Mouse (Mus musculus) cerebellum, adult 2 months (tissue): Measurements from ENCODE around the gene Ctdnep1. TPM values are rescaled to one million over a fixed set of nuclear protein-coding genes. Genes with fewer than 3 reads are reported as not detected.

Experiments used
- DNase-seq, 2 experiments: peaks; one replicate each; pipeline ENCODE4 v3.0.0; 2021
- H3K27ac ChIP-seq: fragments of 200-500 bp; 2 replicates; pipeline ENCODE4 v1.5.1; 2012; ENCODE audit warnings: low read length, control low read depth, inconsistent platforms; ENCODE audit not compliant: insufficient read depth
- H3K27me3 ChIP-seq: fragments of 200-500 bp; 2 replicates; pipeline ENCODE4 v1.6.1; 2012; ENCODE audit warnings: inconsistent platforms, mild to moderate bottlenecking, low read length, moderate library complexity; ENCODE audit not compliant: control insufficient read depth, insufficient read depth
- H3K4me1 ChIP-seq: fragments of 200-500 bp; 2 replicates; pipeline ENCODE4 v1.6.1; 2011; ENCODE audit warnings: low read length; ENCODE audit not compliant: control insufficient read depth, insufficient read depth
- H3K4me3 ChIP-seq: fragments of 200-500 bp; replicated peaks from 2 replicates; pipeline ENCODE3; 2011; ENCODE audit warnings: mild to moderate bottlenecking, low read depth, low read length, control low read depth; ENCODE audit not compliant: insufficient read depth
- CTCF ChIP-seq: fragments of 200-500 bp; IDR thresholded peaks from 2 replicates; pipeline ENCODE4 v1.5.1; 2011; ENCODE audit warnings: low read depth, mild to moderate bottlenecking, control low read depth, low read length, moderate library complexity, borderline replicate concordance; ENCODE audit not compliant: insufficient read depth
- POLR2A ChIP-seq: fragments of 200-500 bp; IDR thresholded peaks from 2 replicates; pipeline ENCODE4 v1.6.1; 2011; ENCODE audit warnings: low read length, control low read depth, borderline replicate concordance; ENCODE audit not compliant: insufficient read depth
- WGBS: fragments of 180-500 bp; shearing (Covaris S2); methylation state at CpG from one replicate; pipeline ENCODE4 v1.1.7; 2018; 5-methylcytosine and 5-hydroxymethylcytosine counted together
- polyA plus RNA-seq: library from polyadenylated mRNA; depleted of rRNA; stranded (reverse); fragments of >200 nt; gene quantifications from 2 replicates; pipeline ENCODE4 v1.2.3, GENCODE M21; 2012

The Ctdnep1 gene
- polyA plus RNA-seq, 1 experiment = 108 TPM

DNA sequence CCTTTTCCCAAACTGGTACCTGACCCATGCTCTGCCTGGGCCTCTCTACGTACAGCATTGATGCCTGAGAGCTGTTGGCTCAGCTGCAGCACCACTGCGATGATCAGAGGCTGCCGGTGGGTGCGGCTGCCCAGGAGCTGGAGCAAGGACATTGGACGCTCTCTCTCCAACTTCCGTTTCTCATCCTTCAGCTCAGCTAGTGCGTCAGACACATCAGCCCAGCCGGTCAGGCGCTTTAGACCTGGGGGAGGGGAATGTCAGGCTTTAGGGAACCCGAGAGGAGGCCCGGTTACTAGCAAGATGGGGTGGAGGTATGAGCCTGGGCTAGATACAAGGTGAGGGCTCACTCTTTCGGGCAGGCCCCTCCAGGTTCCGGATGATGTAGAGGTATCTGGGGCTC lies 35.7 kb upstream of the Ctdnep1 start:
- Histone ChIP-seq H3K27ac (no peak overlapping the region), H3K27me3 (peaks cover 2% of the 10 kb centered on the region; the same call in 1 of the 2 replicates), H3K4me1 (peaks cover 4% of the 10 kb centered on the region; the same call in 1 of the 2 replicates), H3K4me3 (no peak overlapping the region)
- DNase-seq = no peak
- 83% methylated on average over 13 of the region's 13 CpGs for WGBS
- TF ChIP-seq POLR2A (no peak), CTCF (no peak)

DNA sequence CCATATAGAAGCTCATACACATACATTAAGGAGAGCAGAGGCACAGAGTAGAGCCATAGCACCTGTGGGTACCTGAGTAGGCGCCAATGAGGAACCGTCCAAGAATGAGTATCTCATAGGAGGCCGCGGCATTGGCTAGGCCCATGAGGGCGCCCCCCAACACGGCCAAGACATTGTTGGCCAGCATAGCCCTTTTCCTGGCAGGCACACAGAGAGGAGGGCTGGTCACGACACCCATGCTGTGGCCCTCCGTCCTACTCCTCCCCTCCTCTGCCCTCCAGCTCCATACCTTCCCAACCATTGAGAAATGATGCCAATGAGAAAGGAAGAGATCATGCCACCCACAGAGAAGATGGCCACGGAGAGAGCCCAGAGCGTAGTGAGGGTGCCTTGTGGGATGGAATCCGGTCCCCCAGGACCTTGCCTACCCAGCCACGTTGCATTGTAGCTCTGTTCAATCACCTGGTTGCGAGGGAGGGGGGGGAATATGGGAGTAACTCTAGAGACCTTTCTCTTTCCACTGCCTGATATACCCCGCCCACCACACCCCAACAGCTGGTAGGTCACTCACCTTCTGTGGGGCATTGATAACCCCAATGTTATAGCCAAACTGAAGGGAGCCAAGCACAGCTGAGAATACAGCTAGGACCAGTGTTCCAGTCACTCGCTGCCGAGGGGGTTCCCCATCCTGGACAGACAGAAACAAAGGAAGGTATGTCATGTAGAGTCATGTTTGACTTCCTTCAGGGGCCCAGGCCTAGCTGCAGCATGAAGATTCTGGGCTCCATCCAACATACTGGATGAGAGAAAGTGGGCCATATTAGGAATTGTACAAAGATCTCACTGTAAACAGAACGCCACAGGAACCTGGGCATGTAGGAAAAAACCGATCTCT lies 34.7 kb upstream of the Ctdnep1 start:
- Histone ChIP-seq H3K27ac (no peak overlapping the region), H3K4me1 (no peaks in the 10 kb centered on the region), H3K27me3 (peaks cover 2% of the 10 kb centered on the region; the same call in 1 of the 2 replicates), H3K4me3 (no peak overlapping the region)
- TF ChIP-seq POLR2A (no peak), CTCF (no peak)
- no peak for DNase-seq
- WGBS = 70% methylated on average over 18 of the region's 18 CpGs

DNA sequence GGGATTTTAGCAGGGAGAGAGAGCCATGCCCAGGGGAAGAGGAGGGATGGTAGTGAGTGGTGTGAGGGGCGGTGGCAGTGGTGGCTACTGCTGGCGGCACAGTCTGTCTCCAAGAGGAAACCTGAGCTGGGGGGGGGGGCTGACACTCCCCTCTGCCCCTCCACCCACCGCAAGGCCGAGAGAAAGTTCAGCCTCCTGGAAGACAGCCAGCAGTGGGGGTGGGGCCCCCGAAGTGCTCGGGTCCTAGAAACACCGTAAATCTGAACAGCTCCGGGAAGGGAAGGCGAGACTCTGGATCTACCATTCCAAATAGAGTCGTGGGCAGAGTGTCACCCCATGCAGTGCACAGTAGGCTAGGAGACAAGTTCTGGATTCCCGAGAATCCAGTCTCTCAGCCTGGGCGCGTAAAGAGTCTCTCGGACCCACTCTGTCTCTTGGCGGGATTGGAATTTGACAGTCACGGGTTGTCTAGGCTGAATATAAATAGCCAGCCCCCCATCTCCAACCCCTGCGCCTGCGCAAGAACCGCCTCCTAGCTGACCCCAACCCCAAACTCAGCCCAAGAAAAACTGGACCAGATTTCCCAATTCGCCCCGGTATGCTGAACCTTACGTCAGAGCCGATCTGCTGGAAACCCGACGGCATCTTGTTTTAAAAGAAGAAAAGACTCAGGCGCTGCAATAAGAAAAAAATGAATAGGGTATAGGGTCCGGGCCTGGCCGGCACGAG lies 33.5 kb upstream of the Ctdnep1 start:
- WGBS = 12% methylated on average over 29 of the region's 29 CpGs
- no peak overlapping the region for H3K27ac ChIP-seq
- peak overlapping the region; percentile 25 for H3K4me3 ChIP-seq
- peaks cover 2% of the 10 kb centered on the region; the same call in 1 of the 2 replicates for H3K27me3 ChIP-seq
- H3K4me1 ChIP-seq = no peaks in the 10 kb centered on the region
- TF ChIP-seq CTCF (no peak), POLR2A (no peak)
- no peak for DNase-seq

DNA sequence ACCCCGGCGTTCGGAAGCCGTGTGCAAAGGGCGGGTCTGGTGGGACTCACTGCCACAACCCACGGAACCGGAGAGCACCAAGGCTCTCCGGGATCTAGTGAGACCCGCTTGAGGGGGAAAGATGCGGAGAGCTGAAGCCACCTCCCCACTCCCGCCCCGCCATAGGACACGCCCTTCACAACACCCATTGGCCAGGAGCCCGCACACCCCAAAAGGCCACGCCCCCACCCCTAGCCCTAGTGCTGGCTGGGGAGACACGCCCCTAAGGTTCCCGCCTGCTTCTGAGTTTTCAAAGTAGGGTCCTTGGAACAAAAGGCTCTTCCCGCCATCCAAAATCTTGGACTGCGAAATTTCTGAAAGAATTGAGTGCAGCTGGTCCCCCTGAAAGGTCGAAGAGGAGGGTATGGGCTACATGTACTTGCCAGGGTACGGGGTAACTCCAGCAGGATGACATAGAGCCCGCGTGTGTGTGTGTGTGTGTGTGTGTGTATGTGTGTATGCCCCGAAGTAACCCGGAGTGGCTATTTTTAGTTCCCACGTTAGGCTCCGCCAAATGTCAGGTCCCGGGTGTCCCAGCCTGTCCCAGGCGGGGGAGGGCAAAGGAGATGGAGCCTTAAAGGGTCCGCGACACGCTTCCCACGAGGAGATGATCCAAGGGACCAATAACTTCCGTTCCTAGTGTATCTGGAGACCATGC lies 32.7 kb upstream of the Ctdnep1 start, which contains the start of gene Slc2a4:
Gene Slc2a4 (minus strand): TSS at position 123 of the 697 bp plus-strand sequence.
- no peak within 1 kb of the TSS for H3K27ac ChIP-seq
- no peak for TF ChIP-seq POLR2A
- no peak for TF ChIP-seq CTCF
- peak; percentile 54 to 57 for DNase-seq
- H3K27me3 ChIP-seq = peaks cover 2% of the 10 kb centered on the region; the same call in 1 of the 2 replicates
- under 1% methylated on average over 34 of the region's 34 CpGs for WGBS
- H3K4me1 ChIP-seq = no peaks in the 10 kb centered on the region
- peak within 1 kb of the TSS; percentile 27 for H3K4me3 ChIP-seq

DNA sequence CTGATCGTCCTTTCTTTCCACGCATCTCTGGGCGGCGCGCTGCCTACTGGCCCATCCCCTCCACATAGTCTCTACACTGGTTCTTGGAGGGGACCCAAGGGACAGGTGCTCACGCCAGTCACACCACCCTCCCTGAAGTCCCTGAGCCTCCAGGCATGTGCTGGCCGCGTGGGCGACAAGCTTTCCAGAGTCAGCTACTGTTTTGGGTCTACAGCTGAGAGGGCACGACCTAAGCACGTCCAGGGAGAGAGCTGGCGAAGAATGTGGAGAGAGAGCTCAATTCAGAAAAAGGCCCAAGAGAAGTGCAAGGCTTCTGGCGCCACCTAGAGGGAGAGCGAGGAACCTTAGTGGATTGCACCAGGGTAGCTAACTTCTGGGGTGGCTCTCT lies 32.2 kb upstream of the Ctdnep1 start:
- no peak overlapping the region for H3K27ac ChIP-seq
- H3K4me1 ChIP-seq = no peaks in the 10 kb centered on the region
- TF ChIP-seq POLR2A = no peak
- TF ChIP-seq CTCF = peak; percentile 93
- WGBS = under 1% methylated on average over 14 of the region's 14 CpGs
- peaks cover 2% of the 10 kb centered on the region; the same call in 1 of the 2 replicates for H3K27me3 ChIP-seq
- DNase-seq = peak; percentile 73 to 82
- peak overlapping the region; percentile 8 for H3K4me3 ChIP-seq

DNA sequence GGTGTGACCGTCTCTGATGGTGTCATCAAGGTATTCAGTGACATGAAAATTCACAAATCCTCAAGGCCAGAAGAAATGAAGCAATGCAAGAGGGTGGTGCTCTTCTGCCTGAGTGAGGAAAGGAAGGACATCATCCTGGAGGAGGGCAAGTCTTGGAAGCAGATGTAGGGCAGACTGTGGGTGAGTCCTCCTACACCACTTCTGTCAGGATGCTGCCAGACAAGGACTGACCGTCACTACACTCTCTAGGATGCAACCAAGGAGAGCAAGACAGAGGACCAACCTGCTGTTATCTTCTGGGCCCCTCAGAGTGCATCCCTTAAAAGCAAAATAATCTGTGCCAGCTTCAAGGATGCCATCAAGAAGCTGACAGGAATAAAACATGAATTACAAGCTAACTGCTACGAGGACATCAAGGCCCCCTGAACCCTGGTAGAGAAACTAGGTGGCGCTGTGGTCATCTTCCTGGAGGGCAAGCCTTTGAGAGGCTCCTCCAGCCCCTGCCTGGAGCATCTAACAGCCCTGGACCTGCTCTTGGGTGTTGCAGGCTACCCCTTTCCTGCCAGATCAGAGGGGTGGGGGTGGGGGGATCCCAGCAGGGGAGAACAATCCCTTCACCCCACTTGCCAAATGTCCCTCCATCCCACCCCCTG lies 30.0 kb upstream of the Ctdnep1 start:
- no peak for TF ChIP-seq POLR2A
- no peak for TF ChIP-seq CTCF
- H3K27me3 ChIP-seq = peaks cover 2% of the 10 kb centered on the region; the same call in 1 of the 2 replicates
- WGBS = 49% methylated on average over 4 of the region's 4 CpGs
- no peak for DNase-seq
- H3K27ac ChIP-seq = no peak overlapping the region
- no peaks in the 10 kb centered on the region for H3K4me1 ChIP-seq
- no peak overlapping the region for H3K4me3 ChIP-seq

DNA sequence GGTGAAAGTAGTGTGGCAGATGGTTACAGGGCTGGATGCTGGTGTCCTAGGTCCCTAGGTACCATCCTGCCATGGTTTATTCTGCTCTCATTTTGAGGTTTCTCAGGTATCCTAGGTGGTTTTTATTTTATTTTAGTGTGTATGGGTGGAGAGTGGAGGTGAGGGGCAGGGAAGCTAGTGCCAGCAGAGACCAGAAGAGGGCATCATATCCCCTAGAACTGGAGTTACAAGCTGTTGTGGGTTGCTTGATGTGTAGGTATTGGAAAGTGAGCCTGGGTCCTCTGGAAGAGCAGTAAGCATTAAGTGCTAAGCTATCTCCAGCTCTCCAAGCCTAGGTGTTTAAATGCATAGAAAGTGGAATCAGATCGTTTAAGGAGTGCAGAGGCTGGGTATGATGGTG lies 28.7 kb upstream of the Ctdnep1 start:
- no peak for DNase-seq
- WGBS = 38% methylated on average over 1 of the region's 1 CpGs
- no peak overlapping the region for H3K4me3 ChIP-seq
- no peak overlapping the region for H3K27ac ChIP-seq
- TF ChIP-seq CTCF = no peak
- TF ChIP-seq POLR2A = no peak
- no peaks in the 10 kb centered on the region for H3K4me1 ChIP-seq
- peaks cover 2% of the 10 kb centered on the region; the same call in 1 of the 2 replicates for H3K27me3 ChIP-seq
